In the genomic region with DNA sequence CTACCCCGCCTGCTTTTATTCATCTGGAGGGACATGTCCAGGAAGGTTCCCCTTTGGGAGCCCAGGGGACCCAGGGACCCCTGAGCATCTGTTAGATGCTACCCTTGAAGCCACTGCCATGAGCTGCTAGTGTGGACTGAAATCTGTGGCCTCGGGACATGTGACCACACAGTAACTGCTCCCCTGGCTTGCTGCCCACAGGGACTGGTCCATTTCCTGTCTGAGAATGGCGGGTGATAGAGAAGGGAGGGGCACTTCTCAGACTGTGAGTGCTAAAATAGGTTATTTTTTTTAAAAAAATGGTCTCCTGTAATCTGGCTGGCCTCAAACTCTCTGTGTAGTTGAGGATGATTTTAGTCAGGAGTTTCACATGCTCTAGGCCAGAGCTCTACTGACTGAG, we compare ENCODE assay signal across 8 mouse cellular contexts. TPM values are rescaled to one million over a fixed set of nuclear protein-coding genes. Genes with fewer than 3 reads are reported as not detected.
DNase-seq lines count a peak whose midpoint lies in the region; ATAC-seq and TF ChIP-seq lines count a peak whose summit lies in the region.

No protein-coding gene starts in this region.

- H3K27ac ChIP-seq in embryonic facial prominence, embryonic 15.5 days (replicated peaks), result peak overlapping the region; percentile 85
- H3K27ac ChIP-seq in macrophage, result peak overlapping the region; percentile 98
- peak overlapping the region; percentile 87 for H3K27ac ChIP-seq in stomach, postnatal 0 days (replicated peaks)

- no peaks in the 10 kb centered on the region for H3K27me3 ChIP-seq in C2C12 (ENCODE audit: control insufficient read depth, insufficient read depth, insufficient read length)
- no peaks in the 10 kb centered on the region for H3K27me3 ChIP-seq in embryonic facial prominence, embryonic 15.5 days
- no peaks in the 10 kb centered on the region for H3K27me3 ChIP-seq in stomach, postnatal 0 days (ENCODE audit: control insufficient read depth, insufficient read depth, low read length)

- H3K9me3 ChIP-seq in embryonic facial prominence, embryonic 15.5 days (replicated peaks), result no peaks in the 10 kb centered on the region
- no peaks in the 10 kb centered on the region for H3K9me3 ChIP-seq in stomach, postnatal 0 days (ENCODE audit: control insufficient read depth, low read length)

- peaks cover 88% of the 10 kb centered on the region for H3K4me1 ChIP-seq in embryonic facial prominence, embryonic 15.5 days
- peaks cover 13% of the 10 kb centered on the region for H3K4me1 ChIP-seq in stomach, postnatal 0 days (replicated peaks; ENCODE audit: control insufficient read depth, insufficient read depth)

- intact Hi-C loops in heart, postnatal 25 days (cut with DNase I), result no loop called here

- DNase-seq in Muller cell, postnatal 12 days (ENCODE audit: inconsistent ontology term), result peak; percentile 88
- DNase-seq in heart, postnatal 25 days (ENCODE audit: low spot score), result peak; percentile 76
- DNase-seq in kidney, postnatal 36 days, result peak; percentile 92 to 93
- DNase-seq in stomach, postnatal 0 days (ENCODE audit: low spot score), result peak; percentile 89

- H3K4me2 ChIP-seq in embryonic facial prominence, embryonic 15.5 days (replicated peaks), result 0 out of 2 replicates have a peak overlapping the region, but pooled peaks have one; percentile 5
- no peak overlapping the region for H3K4me2 ChIP-seq in stomach, postnatal 0 days (replicated peaks; ENCODE audit: low read depth)

- peak overlapping the region; percentile 27 for H3ac ChIP-seq in C2C12 (ENCODE audit: control insufficient read depth, insufficient read length, low read depth)

- H3K79me2 ChIP-seq in C2C12 (ENCODE audit: control insufficient read depth, insufficient read depth), result peaks cover 98% of the 10 kb centered on the region
- peaks cover 96% of the 10 kb centered on the region for H3K79me2 ChIP-seq in macrophage (ENCODE audit: inconsistent target)

- WGBS in embryonic facial prominence, embryonic 15.5 days, result 28% methylated on average over 3 of the region's 3 CpGs
- WGBS in macrophage (ENCODE audit: missing documents), result 7% methylated on average over 3 of the region's 3 CpGs
- WGBS in stomach, postnatal 0 days, result 17% methylated on average over 3 of the region's 3 CpGs

- ATAC-seq in embryonic facial prominence, embryonic 15.5 days (ENCODE audit: insufficient number of reproducible peaks, low FRiP score, low TSS enrichment, low read depth), result no peak
- ATAC-seq in stomach, postnatal 0 days (ENCODE audit: low FRiP score, low TSS enrichment), result peak; percentile 50
- ATAC-seq in frontal cortex, adult (ENCODE audit: low TSS enrichment), result no peak

- TF ChIP-seq CTCF in C2C12 (IDR thresholded peaks at IDR 0.05; ENCODE audit: control insufficient read depth, insufficient read depth, insufficient read length), result no peak
- no peak for TF ChIP-seq CTCF in stomach, postnatal 0 days (IDR thresholded peaks at IDR 0.05; ENCODE audit: low read depth)

- no peak for TF ChIP-seq EP300 in stomach, postnatal 0 days (optimal IDR thresholded peaks at IDR 0.05)

- no peak overlapping the region for H3K9ac ChIP-seq in embryonic facial prominence, embryonic 15.5 days
- peak overlapping the region; percentile 35; the same call in 1 of the 2 replicates for H3K9ac ChIP-seq in stomach, postnatal 0 days (ENCODE audit: low read length)

- H3K79me3 ChIP-seq in C2C12 (ENCODE audit: low read depth), result peaks cover 82% of the 10 kb centered on the region

- H3K4me3 ChIP-seq in C2C12 (ENCODE audit: insufficient read depth, poor library complexity, severe bottlenecking) (no peak overlapping the region), macrophage (ENCODE audit: inconsistent target) (no peak overlapping the region)
- H3K4me3 ChIP-seq in embryonic facial prominence, embryonic 15.5 days (replicated peaks), result no peak overlapping the region
- H3K4me3 ChIP-seq in stomach, postnatal 0 days (ENCODE audit: low read depth, low read length), result no peak overlapping the region

- H3K36me3 ChIP-seq in C2C12 (ENCODE audit: control insufficient read depth, insufficient read depth) (peaks cover 53% of the 10 kb centered on the region), macrophage (ENCODE audit: inconsistent target) (no peaks in the 10 kb centered on the region)
- no peaks in the 10 kb centered on the region for H3K36me3 ChIP-seq in embryonic facial prominence, embryonic 15.5 days
- H3K36me3 ChIP-seq in stomach, postnatal 0 days (ENCODE audit: control insufficient read depth, insufficient read depth, low read length), result no peaks in the 10 kb centered on the region; the same call in 1 of the 2 replicates

TF ChIP-seq in C2C12, 6 proteins besides CTCF, POLR2A, EP300 and RAD21:
- TF ChIP-seq MAX (IDR thresholded peaks at IDR 0.05) (peak; percentile 89), MYOD1 (IDR thresholded peaks at IDR 0.05; ENCODE audit: control insufficient read depth, insufficient read length, low read depth) (no peak), FOSL1 (IDR thresholded peaks at IDR 0.05; ENCODE audit: insufficient read depth, low read length, poor library complexity, severe bottlenecking) (no peak), MYOG (IDR thresholded peaks at IDR 0.05; ENCODE audit: control insufficient read depth, extremely low read depth, insufficient read length) (no peak), USF1 (IDR thresholded peaks at IDR 0.05; ENCODE audit: low read depth) (peak; percentile 97), CEBPB (IDR thresholded peaks at IDR 0.05; ENCODE audit: low read depth) (no peak)

RNA-seq across cellular contexts. Expression of gene Fam129b, which starts 5.8 kb away (rescaled TPM):
- polyA plus RNA-seq in C2C12 (2012; fragmentation: generic; extraction: Trizol) (294 TPM), macrophage (2018) (117 to 240 TPM (median 185 TPM) in 3 replicates)
- polyA plus RNA-seq in embryonic facial prominence, embryonic 15.5 days (2015; fragmentation: Nextera tagmentation; extraction: Ambion mirVana), result 103 and 111 TPM in 2 replicates
- total RNA-seq in heart, postnatal 25 days (2021), result 10 to 100 TPM; 23.8 to 31.9 TPM
- 100 to 1,000 TPM in 13 of 26 experiments, 10 to 100 TPM in 13; 35.9 to 648 (median 91.5) TPM for total RNA-seq in macrophage (2018; cell fraction: chromatin; rRNA removed)
- total RNA-seq in macrophage (2018; cell fraction: cytosol; rRNA removed), result 100 to 1,000 TPM in 14 of 26 experiments, 10 to 100 TPM in 12; 52.3 to 460 (median 164) TPM
- 100 to 1,000 TPM in 13 of 26 experiments, 10 to 100 TPM in 13; 39.2 to 371 (median 100) TPM for total RNA-seq in macrophage (2018; cell fraction: nucleus; rRNA removed)
- polyA plus RNA-seq in stomach, postnatal 0 days (2015; fragmentation: Nextera tagmentation; extraction: Ambion mirVana), result 90.7 and 101 TPM in 2 replicates

RNA-seq across cellular contexts. Expression of gene Stxbp1, which starts 34.7 kb away (rescaled TPM):
- polyA plus RNA-seq in C2C12 (2012; fragmentation: generic; extraction: Trizol) (28.7 TPM), macrophage (2018) (9.7 to 16.3 TPM (median 12.2 TPM) in 3 replicates)
- polyA plus RNA-seq in embryonic facial prominence, embryonic 15.5 days (2015; fragmentation: Nextera tagmentation; extraction: Ambion mirVana), result 21.5 and 22.3 TPM in 2 replicates
- 10 to 100 TPM; 11.0 to 11.7 TPM for total RNA-seq in heart, postnatal 25 days (2021)
- 10 to 100 TPM; 17.2 to 71.6 (median 25.6) TPM for total RNA-seq in macrophage (2018; cell fraction: chromatin; rRNA removed)
- 10 to 100 TPM; 10.5 to 25.5 (median 16.1) TPM for total RNA-seq in macrophage (2018; cell fraction: cytosol; rRNA removed)
- 10 to 100 TPM; 14.4 to 64.5 (median 22.2) TPM for total RNA-seq in macrophage (2018; cell fraction: nucleus; rRNA removed)
- 9.3 and 9.5 TPM in 2 replicates for polyA plus RNA-seq in stomach, postnatal 0 days (2015; fragmentation: Nextera tagmentation; extraction: Ambion mirVana)
